Mouse (Mus musculus): ENCODE measurements at regions not wholly inside any gene's neighbourhood (a gene's known extent, or its start where the extent isn't known, plus 50 kb on each side); places are given as distances from the start of the nearest gene placed in this dataset.

GRCm38 (mm10) chr17:50425531-50425930 is 83.7 kb upstream of the Plcl2 start:
- H3K27me3 ChIP-seq (replicated peaks; ENCODE audit: insufficient read depth, low read length), result no peaks in the 10 kb centered on the region
- TF ChIP-seq CTCF (IDR thresholded peaks at IDR 0.05), result no peak
- no peak for TF ChIP-seq EP300 (IDR thresholded peaks at IDR 0.05)
- H3K4me1 ChIP-seq (ENCODE audit: insufficient read depth, low read depth, low read length), result no peaks in the 10 kb centered on the region
- H3K9ac ChIP-seq (replicated peaks; ENCODE audit: low read depth), result no peak overlapping the region
- no peaks in the 10 kb centered on the region for H3K36me3 ChIP-seq (ENCODE audit: insufficient read depth, low read length)
- WGBS, result 71% methylated on average over 4 of the region's 4 CpGs
- DNase-seq (ENCODE audit: low spot score) (no peak), ATAC-seq (no peak)
- H3K4me2 ChIP-seq (replicated peaks; ENCODE audit: low read depth, low read length), result no peak overlapping the region
- no peak overlapping the region for H3K27ac ChIP-seq (ENCODE audit: low read length)
- no peaks in the 10 kb centered on the region for H3K9me3 ChIP-seq (ENCODE audit: low read length)
- H3K4me3 ChIP-seq (ENCODE audit: low read depth, low read length), result no peak overlapping the region

GRCm38 (mm10) chr17:50426146-50426545 is 83.1 kb upstream of the Plcl2 start:
- 72% methylated on average over 7 of the region's 7 CpGs for WGBS
- Histone ChIP-seq H3K4me1 (ENCODE audit: insufficient read depth, low read depth, low read length) (no peaks in the 10 kb centered on the region), H3K4me2 (replicated peaks; ENCODE audit: low read depth, low read length) (no peak overlapping the region), H3K9ac (replicated peaks; ENCODE audit: low read depth) (no peak overlapping the region), H3K27me3 (replicated peaks; ENCODE audit: insufficient read depth, low read length) (no peaks in the 10 kb centered on the region), H3K9me3 (ENCODE audit: low read length) (no peaks in the 10 kb centered on the region), H3K27ac (ENCODE audit: low read length) (no peak overlapping the region), H3K4me3 (ENCODE audit: low read depth, low read length) (no peak overlapping the region), H3K36me3 (ENCODE audit: insufficient read depth, low read length) (no peaks in the 10 kb centered on the region)
- TF ChIP-seq CTCF (IDR thresholded peaks at IDR 0.05) (no peak), EP300 (IDR thresholded peaks at IDR 0.05) (no peak)
- no peak for ATAC-seq
- no peak for DNase-seq (ENCODE audit: low spot score)

GRCm38 (mm10) chr17:50427331-50428003 is 81.7 kb upstream of the Plcl2 start:
- ATAC-seq, result no peak
- Histone ChIP-seq H3K4me1 (ENCODE audit: insufficient read depth, low read depth, low read length) (no peaks in the 10 kb centered on the region), H3K27ac (ENCODE audit: low read length) (no peak overlapping the region), H3K27me3 (replicated peaks; ENCODE audit: insufficient read depth, low read length) (no peaks in the 10 kb centered on the region), H3K9me3 (ENCODE audit: low read length) (no peaks in the 10 kb centered on the region), H3K4me3 (ENCODE audit: low read depth, low read length) (no peak overlapping the region), H3K36me3 (ENCODE audit: insufficient read depth, low read length) (no peaks in the 10 kb centered on the region), H3K9ac (replicated peaks; ENCODE audit: low read depth) (no peak overlapping the region), H3K4me2 (replicated peaks; ENCODE audit: low read depth, low read length) (no peak overlapping the region)
- 36% methylated on average over 10 of the region's 10 CpGs for WGBS
- no peak for TF ChIP-seq EP300 (IDR thresholded peaks at IDR 0.05)
- no peak for TF ChIP-seq CTCF (IDR thresholded peaks at IDR 0.05)
- DNase-seq (ENCODE audit: low spot score), result no peak

GRCm38 (mm10) chr17:50428004-50428560 is 81.1 kb upstream of the Plcl2 start:
- Histone ChIP-seq H3K36me3 (ENCODE audit: insufficient read depth, low read length) (no peaks in the 10 kb centered on the region), H3K4me3 (ENCODE audit: low read depth, low read length) (no peak overlapping the region), H3K9me3 (ENCODE audit: low read length) (no peaks in the 10 kb centered on the region), H3K27me3 (replicated peaks; ENCODE audit: insufficient read depth, low read length) (no peaks in the 10 kb centered on the region), H3K9ac (replicated peaks; ENCODE audit: low read depth) (no peak overlapping the region), H3K4me2 (replicated peaks; ENCODE audit: low read depth, low read length) (no peak overlapping the region), H3K27ac (ENCODE audit: low read length) (no peak overlapping the region), H3K4me1 (ENCODE audit: insufficient read depth, low read depth, low read length) (no peaks in the 10 kb centered on the region)
- WGBS, result 58% methylated on average over 5 of the region's 5 CpGs
- DNase-seq (ENCODE audit: low spot score) (no peak), ATAC-seq (no peak)
- no peak for TF ChIP-seq EP300 (IDR thresholded peaks at IDR 0.05)
- no peak for TF ChIP-seq CTCF (IDR thresholded peaks at IDR 0.05)

- no peaks in the 10 kb centered on the region for H3K27me3 ChIP-seq (replicated peaks; ENCODE audit: insufficient read depth, low read length)
- no peaks in the 10 kb centered on the region for H3K4me1 ChIP-seq (ENCODE audit: insufficient read depth, low read depth, low read length)
- H3K4me3 ChIP-seq (ENCODE audit: low read depth, low read length), result no peak overlapping the region
- WGBS, result 70% methylated on average over 6 of the region's 6 CpGs
- no peak overlapping the region for H3K27ac ChIP-seq (ENCODE audit: low read length)
- no peak overlapping the region for H3K9ac ChIP-seq (replicated peaks; ENCODE audit: low read depth)
- no peak overlapping the region for H3K4me2 ChIP-seq (replicated peaks; ENCODE audit: low read depth, low read length)
- TF ChIP-seq CTCF (IDR thresholded peaks at IDR 0.05) (no peak), EP300 (IDR thresholded peaks at IDR 0.05) (no peak)
- no peaks in the 10 kb centered on the region for H3K36me3 ChIP-seq (ENCODE audit: insufficient read depth, low read length)
- H3K9me3 ChIP-seq (ENCODE audit: low read length), result no peaks in the 10 kb centered on the region
- ATAC-seq, result no peak
- DNase-seq (ENCODE audit: low spot score), result no peak
Measured at GRCm38 (mm10) chr17:50432559-50432958, 76.6 kb upstream of the Plcl2 start.

GRCm38 (mm10) chr17:50438960-50439359 is 70.2 kb upstream of the Plcl2 start:
- 69% methylated on average over 5 of the region's 5 CpGs for WGBS
- Histone ChIP-seq H3K9me3 (ENCODE audit: low read length) (no peaks in the 10 kb centered on the region), H3K4me1 (ENCODE audit: insufficient read depth, low read depth, low read length) (no peaks in the 10 kb centered on the region), H3K27ac (ENCODE audit: low read length) (no peak overlapping the region), H3K36me3 (ENCODE audit: insufficient read depth, low read length) (no peaks in the 10 kb centered on the region), H3K27me3 (replicated peaks; ENCODE audit: insufficient read depth, low read length) (no peaks in the 10 kb centered on the region), H3K4me3 (ENCODE audit: low read depth, low read length) (no peak overlapping the region), H3K9ac (replicated peaks; ENCODE audit: low read depth) (no peak overlapping the region), H3K4me2 (replicated peaks; ENCODE audit: low read depth, low read length) (no peak overlapping the region)
- ATAC-seq, result no peak
- no peak for DNase-seq (ENCODE audit: low spot score)
- TF ChIP-seq CTCF (IDR thresholded peaks at IDR 0.05) (no peak), EP300 (IDR thresholded peaks at IDR 0.05) (no peak)
